Mouse (Mus musculus): Measurements from ENCODE around the gene Blm. TPM values are rescaled to one million over a fixed set of nuclear protein-coding genes. Genes with fewer than 3 reads are reported as not detected.

Blm gene
- polyA plus RNA-seq, 1 experiment, result 4.6 TPM

DNA sequence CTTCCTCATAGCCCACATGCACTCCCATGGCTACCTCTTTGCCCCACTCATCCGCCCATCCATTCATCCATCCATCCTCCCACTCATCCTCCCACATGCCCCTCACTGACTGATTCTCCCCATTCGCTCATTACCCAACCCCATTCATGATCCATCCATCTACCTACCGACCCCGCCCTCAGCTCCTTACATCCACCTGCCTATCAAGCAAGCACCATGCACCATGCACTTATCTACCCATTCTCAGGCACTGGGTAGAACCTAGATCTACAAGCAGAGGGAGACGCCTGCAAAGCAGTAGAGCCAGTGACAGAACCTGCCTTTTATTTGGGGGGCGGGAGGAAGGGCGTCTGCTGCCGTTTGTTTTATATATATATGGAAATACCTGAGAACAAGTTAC is 87.6 kb downstream of the Blm start:
- TF ChIP-seq POLR2A (IDR thresholded peaks at IDR 0.05; ENCODE audit: extremely low read depth, insufficient read depth, low read length), result no peak
- TF ChIP-seq CTCF (IDR thresholded peaks at IDR 0.05; ENCODE audit: extremely low read depth, insufficient read depth, low read length), result no peak
- no peak overlapping the region for H3K27ac ChIP-seq (ENCODE audit: insufficient read depth, low read length)
- no peak overlapping the region for H3K4me3 ChIP-seq (ENCODE audit: insufficient read depth, low read length)
- peaks cover 3% of the 10 kb centered on the region for H3K4me1 ChIP-seq (ENCODE audit: control insufficient read depth, insufficient read depth, low read length)

DNA sequence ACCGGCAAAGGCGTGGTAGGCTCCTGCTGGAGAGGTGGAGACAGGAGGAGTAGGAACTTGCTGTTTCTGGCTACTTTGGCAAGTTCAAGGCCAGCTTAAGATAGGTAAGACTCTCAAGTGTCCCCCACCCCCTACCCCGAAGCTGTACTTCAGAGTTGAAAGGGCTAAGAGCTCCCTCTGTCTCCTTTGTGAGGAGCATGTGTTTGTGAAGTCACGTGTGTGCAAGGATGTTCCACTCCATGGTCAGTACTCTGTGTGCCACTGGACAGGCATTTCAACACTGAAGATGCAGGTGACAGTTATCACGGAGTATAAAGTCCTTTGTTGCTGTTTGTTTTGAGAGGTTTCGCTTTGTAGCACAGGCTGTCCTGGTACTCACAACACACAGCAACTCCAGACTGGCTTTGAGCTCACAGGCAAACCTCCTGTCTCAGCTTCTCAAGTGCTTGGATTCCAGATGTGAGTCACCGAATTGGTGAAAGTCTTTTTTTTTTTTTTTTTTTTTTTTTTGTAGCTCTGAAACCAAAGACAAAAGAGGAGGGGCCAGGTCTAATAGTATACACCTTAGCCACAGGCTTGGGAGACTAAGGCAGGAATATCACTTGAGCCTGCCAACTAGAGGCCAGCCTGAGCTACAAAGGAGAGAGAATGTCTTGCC is 88.6 kb downstream of the Blm start:
- TF ChIP-seq CTCF (IDR thresholded peaks at IDR 0.05; ENCODE audit: extremely low read depth, insufficient read depth, low read length) (no peak), POLR2A (IDR thresholded peaks at IDR 0.05; ENCODE audit: extremely low read depth, insufficient read depth, low read length) (no peak)
- H3K4me3 ChIP-seq (ENCODE audit: insufficient read depth, low read length), result no peak overlapping the region
- peaks cover 3% of the 10 kb centered on the region for H3K4me1 ChIP-seq (ENCODE audit: control insufficient read depth, insufficient read depth, low read length)
- no peak overlapping the region for H3K27ac ChIP-seq (ENCODE audit: insufficient read depth, low read length)

DNA sequence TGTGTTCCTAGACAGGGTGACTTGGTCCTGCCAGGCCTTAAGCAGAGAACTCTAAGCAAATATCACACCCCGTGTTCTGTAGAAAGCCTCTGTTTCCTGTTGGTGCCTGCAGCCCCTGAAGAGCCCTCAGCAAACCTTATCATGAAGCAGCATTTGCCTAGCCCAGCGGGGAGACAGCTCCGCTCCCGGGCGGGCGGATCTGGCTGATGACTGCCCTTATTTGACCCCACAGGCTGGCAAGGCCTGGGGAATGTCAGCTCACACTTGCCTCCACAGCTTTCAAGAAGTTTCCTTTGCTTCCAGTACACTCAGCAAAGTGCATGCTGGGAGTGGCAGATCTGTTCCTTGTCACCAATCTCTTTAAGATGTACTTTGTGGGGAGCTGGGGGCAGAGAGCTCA is 89.4 kb downstream of the Blm start:
- Histone ChIP-seq H3K4me1 (ENCODE audit: control insufficient read depth, insufficient read depth, low read length) (peaks cover 3% of the 10 kb centered on the region), H3K4me3 (ENCODE audit: insufficient read depth, low read length) (no peak overlapping the region), H3K27ac (ENCODE audit: insufficient read depth, low read length) (no peak overlapping the region)
- TF ChIP-seq CTCF (IDR thresholded peaks at IDR 0.05; ENCODE audit: extremely low read depth, insufficient read depth, low read length) (no peak), POLR2A (IDR thresholded peaks at IDR 0.05; ENCODE audit: extremely low read depth, insufficient read depth, low read length) (no peak)

DNA sequence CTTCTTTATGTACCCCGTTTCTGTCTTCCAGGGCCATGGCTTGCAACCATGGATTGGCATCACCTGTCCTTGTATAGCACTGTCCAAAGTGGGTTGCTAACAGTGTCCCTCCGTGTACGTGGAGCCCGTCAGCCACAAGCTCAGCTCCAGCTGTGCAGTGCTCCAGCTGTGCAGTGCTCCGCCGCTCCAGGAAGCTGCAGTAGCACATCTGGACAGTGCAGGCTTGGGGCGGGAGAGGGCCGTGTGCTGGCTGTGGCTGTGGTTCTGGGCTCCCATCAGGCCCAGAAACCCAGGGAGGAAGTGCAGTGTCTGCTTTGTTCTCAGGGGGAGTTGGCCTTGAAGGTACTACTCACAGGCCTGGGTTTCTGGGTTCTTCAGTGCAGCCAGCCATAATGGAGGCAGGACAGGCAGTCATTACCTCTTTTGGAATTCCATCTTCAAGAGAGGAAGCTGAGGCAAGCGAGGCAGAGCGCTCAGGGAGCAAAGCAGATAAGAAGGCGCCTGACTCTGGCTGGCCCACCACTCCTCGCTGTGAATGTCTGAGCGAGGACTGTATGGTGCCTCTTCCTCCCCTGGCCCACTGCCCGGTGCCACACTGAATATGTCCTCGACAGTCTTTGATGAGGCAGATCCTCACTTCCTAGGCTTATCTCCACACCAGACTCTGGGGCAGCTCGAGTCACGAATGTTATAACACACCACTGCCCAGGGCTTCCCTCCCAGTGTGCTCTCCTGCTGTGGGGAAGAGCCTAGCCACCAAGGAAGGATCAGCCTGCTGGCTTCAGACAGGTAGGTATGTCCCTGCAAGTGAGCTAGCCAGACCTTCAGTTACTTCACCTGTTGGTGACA is 90.3 kb downstream of the Blm start:
- H3K4me3 ChIP-seq (ENCODE audit: insufficient read depth, low read length), result no peak overlapping the region
- peaks cover 4% of the 10 kb centered on the region for H3K4me1 ChIP-seq (ENCODE audit: control insufficient read depth, insufficient read depth, low read length)
- H3K27ac ChIP-seq (ENCODE audit: insufficient read depth, low read length), result no peak overlapping the region
- TF ChIP-seq POLR2A (IDR thresholded peaks at IDR 0.05; ENCODE audit: extremely low read depth, insufficient read depth, low read length) (no peak), CTCF (IDR thresholded peaks at IDR 0.05; ENCODE audit: extremely low read depth, insufficient read depth, low read length) (no peak)

DNA sequence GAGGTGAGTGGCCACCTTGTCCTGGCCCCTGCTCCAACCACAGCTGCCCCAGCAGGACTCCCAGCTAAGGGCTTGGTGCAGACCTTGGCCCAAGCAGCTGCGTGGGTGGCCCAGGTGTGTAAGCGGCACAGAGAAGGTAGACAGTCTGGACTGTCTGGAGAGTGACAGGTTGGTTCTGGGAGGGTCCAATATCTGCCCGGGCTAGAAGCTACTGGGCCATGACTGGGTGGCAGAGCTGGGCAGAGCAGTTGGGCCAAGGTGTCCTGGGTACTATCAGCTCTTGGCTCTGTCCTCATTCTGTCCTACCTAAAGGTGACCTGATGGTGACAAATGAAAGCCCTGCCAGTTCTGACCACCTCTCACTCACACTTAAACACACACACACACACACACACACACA is 91.8 kb downstream of the Blm start:
- no peak for TF ChIP-seq CTCF (IDR thresholded peaks at IDR 0.05; ENCODE audit: extremely low read depth, insufficient read depth, low read length)
- no peak for TF ChIP-seq POLR2A (IDR thresholded peaks at IDR 0.05; ENCODE audit: extremely low read depth, insufficient read depth, low read length)
- Histone ChIP-seq H3K4me1 (ENCODE audit: control insufficient read depth, insufficient read depth, low read length) (peaks cover 4% of the 10 kb centered on the region), H3K4me3 (ENCODE audit: insufficient read depth, low read length) (no peak overlapping the region), H3K27ac (ENCODE audit: insufficient read depth, low read length) (no peak overlapping the region)

DNA sequence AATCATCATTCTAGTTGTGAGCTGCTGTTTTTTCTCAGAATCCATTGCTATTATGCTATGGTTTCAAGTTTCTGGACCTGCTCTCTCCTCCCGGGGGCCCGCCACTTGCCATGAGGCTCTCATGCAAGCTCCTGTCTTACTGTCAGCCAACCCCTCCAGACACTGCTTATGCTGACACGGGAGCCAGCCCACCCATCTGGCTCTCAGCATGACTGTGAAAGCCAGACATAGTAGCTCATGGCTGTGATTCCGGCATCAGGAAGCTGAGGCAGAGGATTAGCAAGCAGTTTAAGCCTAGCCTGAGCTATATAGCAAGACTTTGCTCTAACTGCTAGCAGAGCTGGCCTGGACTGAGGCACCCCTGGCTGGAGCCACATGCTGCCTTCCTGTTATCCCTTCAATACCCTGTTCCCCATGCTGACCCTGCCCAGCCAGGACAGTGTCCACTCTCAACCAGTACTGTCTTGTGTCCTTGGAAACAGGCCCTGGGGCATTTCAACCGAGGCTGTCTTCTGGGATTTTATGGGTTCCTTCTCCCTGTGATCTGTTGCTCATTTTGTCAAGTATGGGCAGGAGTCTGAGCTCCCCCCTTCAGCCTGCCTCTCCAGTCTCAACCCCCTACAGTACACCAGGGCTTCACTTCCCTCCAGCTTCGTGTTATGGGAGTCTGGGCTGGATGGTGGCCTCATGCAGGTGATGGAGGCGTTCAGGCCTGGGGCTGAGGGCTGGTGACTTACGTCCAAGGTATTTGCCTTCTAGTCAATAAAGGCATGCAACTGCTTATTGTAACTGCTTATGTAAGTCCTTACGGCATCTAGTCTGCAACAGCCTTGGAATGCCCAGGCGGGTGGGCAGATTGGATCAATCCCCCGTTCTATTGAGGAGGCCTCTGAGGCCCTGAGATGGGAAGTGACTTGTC is 92.7 kb downstream of the Blm start:
- no peak for TF ChIP-seq POLR2A (IDR thresholded peaks at IDR 0.05; ENCODE audit: extremely low read depth, insufficient read depth, low read length)
- no peak for TF ChIP-seq CTCF (IDR thresholded peaks at IDR 0.05; ENCODE audit: extremely low read depth, insufficient read depth, low read length)
- Histone ChIP-seq H3K27ac (ENCODE audit: insufficient read depth, low read length) (no peak overlapping the region), H3K4me3 (ENCODE audit: insufficient read depth, low read length) (no peak overlapping the region), H3K4me1 (ENCODE audit: control insufficient read depth, insufficient read depth, low read length) (peaks cover 4% of the 10 kb centered on the region)

DNA sequence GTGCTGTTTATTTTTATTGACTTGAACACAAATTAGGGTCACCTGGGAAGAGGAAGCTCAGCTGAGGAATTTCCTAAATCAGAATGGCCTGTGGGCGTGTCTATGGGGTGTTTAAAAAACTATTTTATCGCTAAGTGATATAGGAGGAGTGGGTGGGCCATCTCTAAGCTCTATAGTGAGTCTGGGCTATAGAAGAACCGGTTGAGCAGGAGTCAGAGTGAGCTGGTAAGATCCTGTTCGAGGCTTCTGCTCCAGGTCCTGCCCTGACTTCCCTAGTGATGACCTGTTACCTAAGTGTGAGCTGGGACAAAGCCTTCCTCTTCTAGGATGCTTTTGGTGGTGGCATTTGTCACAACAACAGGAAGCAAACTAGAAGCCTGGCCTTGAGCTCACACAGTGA is 94.2 kb downstream of the Blm start:
- TF ChIP-seq POLR2A (IDR thresholded peaks at IDR 0.05; ENCODE audit: extremely low read depth, insufficient read depth, low read length), result no peak
- no peak for TF ChIP-seq CTCF (IDR thresholded peaks at IDR 0.05; ENCODE audit: extremely low read depth, insufficient read depth, low read length)
- Histone ChIP-seq H3K4me1 (ENCODE audit: control insufficient read depth, insufficient read depth, low read length) (peaks cover 4% of the 10 kb centered on the region), H3K27ac (ENCODE audit: insufficient read depth, low read length) (no peak overlapping the region), H3K4me3 (ENCODE audit: insufficient read depth, low read length) (no peak overlapping the region)

DNA sequence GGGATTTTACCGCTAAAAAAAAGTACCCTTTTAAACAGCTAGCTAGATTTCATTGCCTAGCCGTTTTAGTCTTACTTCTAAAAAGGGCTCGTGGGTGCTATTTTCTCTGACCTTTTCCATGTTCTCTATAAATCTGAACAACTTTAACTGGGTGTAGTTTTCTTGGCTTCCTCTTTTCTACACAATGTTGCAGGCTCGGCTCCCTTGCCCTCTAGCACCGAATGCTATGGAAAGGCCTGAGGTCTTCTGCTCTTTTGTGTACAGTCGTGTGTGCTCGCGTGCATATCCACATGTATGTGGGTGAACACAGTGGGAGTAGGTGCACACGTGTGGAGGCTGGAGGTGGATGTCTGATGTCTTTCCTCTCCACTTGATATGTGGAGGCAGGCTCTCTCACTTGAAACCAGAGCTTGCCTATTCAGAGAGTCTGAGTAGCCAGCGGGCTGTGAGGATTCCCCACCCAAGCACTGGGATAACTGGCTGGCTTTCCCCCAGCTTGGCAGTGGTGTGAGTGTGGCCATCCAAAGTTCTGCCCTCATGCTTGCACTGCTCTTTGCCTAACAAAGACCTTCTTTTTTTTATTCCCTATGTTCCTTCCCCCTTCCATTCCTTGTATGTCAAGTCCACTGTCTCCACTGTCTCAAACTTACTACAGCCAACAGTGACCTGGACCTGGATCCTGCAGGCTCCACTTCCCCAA is 95.0 kb downstream of the Blm start:
- no peak overlapping the region for H3K4me3 ChIP-seq (ENCODE audit: insufficient read depth, low read length)
- peaks cover 4% of the 10 kb centered on the region for H3K4me1 ChIP-seq (ENCODE audit: control insufficient read depth, insufficient read depth, low read length)
- no peak for TF ChIP-seq CTCF (IDR thresholded peaks at IDR 0.05; ENCODE audit: extremely low read depth, insufficient read depth, low read length)
- TF ChIP-seq POLR2A (IDR thresholded peaks at IDR 0.05; ENCODE audit: extremely low read depth, insufficient read depth, low read length), result no peak
- H3K27ac ChIP-seq (ENCODE audit: insufficient read depth, low read length), result no peak overlapping the region
